Mouse (Mus musculus): Measurements from ENCODE around the gene Slc9a2.

Slc9a2 gene

DNA sequence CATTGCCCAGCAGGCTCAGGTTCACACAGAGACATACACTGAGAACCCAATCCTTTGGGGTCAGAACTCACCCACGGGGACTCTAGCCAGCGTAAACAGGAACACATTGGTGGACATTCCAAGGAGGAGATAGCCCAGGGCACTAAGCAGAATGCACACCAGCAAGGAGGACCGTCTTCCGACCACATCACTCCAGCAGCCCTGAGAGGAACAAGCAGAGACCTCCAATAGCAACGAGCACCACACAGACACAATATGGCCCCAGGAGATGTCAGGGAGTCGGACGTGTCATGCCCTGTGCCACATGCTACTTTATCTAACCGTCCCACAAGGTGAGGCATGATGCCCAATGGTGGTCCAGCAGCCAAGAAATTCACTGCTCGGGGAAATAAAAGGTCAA lies 103.9 kb downstream of the Slc9a2 start:
- no peak for DNase-seq (ENCODE audit: extremely low spot score, low read depth, low spot score)

- no peak for DNase-seq (ENCODE audit: extremely low spot score, low read depth, low spot score)
Measured at GRCm38 (mm10) chr1:40785876-40786445, 105.6 kb downstream of the Slc9a2 start.

DNA sequence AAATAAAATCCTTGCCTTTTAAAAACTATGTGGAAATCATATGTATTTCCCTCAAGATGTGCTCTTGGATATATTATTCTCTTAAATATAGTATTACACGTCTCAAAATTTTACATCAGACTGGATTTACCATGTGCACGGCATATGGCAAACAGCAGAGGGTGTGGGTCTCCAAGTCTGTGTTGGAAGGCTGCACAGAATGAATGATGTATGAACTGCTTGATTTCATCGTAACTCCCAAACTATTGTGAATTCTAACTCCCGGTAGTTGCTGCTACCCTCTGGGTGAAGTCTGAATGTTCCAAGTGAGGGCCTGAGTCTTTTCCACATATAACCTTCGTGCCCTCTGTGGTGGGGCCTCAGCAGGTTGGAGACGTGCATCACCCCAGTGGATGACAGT lies 108.6 kb downstream of the Slc9a2 start:
- DNase-seq (ENCODE audit: extremely low spot score, low read depth, low spot score): no peak

DNA sequence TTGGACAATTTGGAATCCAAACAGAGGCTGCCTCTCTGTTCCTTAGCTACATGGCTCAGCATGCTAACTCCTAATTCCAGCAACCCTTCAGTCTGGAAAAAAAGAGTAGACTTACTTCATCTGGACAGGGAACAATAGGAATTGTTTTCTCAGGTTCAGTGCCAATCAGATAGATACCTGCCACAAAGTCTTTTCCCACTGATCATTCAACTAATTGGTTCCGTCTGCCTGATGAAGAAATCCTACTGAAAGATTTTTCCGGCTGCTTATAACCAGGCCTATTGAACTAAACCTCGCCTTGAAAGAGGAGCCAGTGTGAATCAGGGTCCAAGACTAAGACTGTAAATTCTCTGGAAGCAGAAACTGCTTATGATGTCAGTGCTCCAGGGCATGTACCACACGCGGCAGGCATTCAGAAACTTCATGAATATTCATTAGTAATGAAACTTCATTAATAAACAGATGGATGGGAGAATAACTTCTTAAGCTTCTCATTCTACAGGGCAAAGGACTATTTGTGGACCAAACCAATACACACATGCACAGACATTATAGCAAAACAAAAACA lies 109.4 kb downstream of the Slc9a2 start:
- peak; percentile 1 for DNase-seq (ENCODE audit: extremely low spot score, low read depth, low spot score)

- DNase-seq (ENCODE audit: extremely low spot score, low read depth, low spot score): peak; percentile 3
Measured at GRCm38 (mm10) chr1:40790324-40791141, 110.2 kb downstream of the Slc9a2 start, which contains the start of gene Mfsd9. TSS of gene Mfsd9 (minus strand) at chr1:40790687.

- no peak for DNase-seq (ENCODE audit: extremely low spot score, low read depth, low spot score)
Measured at GRCm38 (mm10) chr1:40795508-40795907, 115.1 kb downstream of the Slc9a2 start.

- no peak for DNase-seq (ENCODE audit: extremely low spot score, low read depth, low spot score)
Measured at GRCm38 (mm10) chr1:40797348-40797747, 117.0 kb downstream of the Slc9a2 start.

- DNase-seq (ENCODE audit: extremely low spot score, low read depth, low spot score): no peak
Measured at GRCm38 (mm10) chr1:40799121-40799520, 118.7 kb downstream of the Slc9a2 start.

DNA sequence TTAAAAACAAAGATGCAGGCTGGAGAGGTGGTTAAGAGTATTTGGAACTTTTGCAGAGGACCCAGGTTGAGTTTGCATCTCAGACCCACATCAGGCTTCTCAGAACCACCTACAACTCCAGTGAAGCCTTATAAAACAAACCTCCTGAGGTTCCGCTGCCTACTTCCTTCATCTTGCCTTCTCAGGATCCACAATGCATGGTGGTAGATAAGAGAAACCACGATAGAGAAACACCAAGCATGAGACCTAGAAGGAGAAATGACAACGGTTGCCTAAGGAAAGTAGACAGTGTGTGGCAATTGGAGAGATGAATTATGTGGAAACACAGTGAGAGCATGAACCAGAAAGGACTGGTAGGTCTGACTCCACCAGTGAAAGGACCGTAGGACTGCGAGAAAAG lies 120.5 kb downstream of the Slc9a2 start:
- DNase-seq (ENCODE audit: extremely low spot score, low read depth, low spot score): no peak

DNA sequence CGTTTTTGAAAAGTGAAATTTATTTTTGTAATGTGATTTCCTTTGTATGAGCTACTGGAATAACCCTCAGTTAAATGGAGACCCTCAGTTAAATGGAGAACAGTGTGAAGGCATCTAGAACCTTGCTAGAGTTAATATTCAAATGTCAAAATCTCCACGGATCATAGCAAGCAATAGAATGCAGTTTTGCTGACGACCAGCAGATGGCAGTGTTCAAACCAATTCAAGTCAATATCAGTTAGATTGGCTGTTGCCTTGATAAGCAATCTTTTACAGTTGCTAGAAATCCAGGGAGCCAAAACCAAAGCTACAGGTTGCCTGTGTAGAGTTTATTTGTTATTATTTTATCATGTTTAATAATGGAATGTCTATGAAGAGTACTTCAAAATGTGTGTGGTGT lies 122.4 kb downstream of the Slc9a2 start:
- no peak for DNase-seq (ENCODE audit: extremely low spot score, low read depth, low spot score)

- DNase-seq (ENCODE audit: extremely low spot score, low read depth, low spot score): no peak
Measured at GRCm38 (mm10) chr1:40804118-40804517, 123.7 kb downstream of the Slc9a2 start.

- DNase-seq (ENCODE audit: extremely low spot score, low read depth, low spot score): no peak
Measured at GRCm38 (mm10) chr1:40805351-40805750, 125.0 kb downstream of the Slc9a2 start, which contains the start of gene Tmem182. TSS of gene Tmem182 (plus strand) at chr1:40805601.

GRCm38 (mm10) chr1:40805891-40806290 lies 125.5 kb downstream of the Slc9a2 start:
- DNase-seq (ENCODE audit: extremely low spot score, low read depth, low spot score): no peak

DNA sequence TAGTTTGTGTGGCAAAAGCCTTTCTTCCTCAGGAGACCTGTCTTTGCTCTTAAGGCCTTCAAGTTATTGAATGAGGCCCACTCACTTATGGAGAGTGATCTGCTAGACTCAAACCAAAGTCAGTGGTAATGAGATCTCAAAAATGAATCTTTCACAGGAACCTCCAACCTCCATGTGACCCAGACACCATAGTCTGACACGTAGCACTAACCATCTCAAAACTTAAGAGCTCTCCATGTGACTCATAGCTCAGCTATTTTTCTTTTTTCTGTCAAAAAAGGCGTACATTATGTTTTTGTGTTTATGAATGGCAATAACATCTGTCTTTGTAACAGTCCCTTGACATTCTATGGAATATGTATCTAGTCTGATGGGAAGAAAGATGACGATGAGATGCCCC lies 128.3 kb downstream of the Slc9a2 start:
- DNase-seq (ENCODE audit: extremely low spot score, low read depth, low spot score): no peak

DNA sequence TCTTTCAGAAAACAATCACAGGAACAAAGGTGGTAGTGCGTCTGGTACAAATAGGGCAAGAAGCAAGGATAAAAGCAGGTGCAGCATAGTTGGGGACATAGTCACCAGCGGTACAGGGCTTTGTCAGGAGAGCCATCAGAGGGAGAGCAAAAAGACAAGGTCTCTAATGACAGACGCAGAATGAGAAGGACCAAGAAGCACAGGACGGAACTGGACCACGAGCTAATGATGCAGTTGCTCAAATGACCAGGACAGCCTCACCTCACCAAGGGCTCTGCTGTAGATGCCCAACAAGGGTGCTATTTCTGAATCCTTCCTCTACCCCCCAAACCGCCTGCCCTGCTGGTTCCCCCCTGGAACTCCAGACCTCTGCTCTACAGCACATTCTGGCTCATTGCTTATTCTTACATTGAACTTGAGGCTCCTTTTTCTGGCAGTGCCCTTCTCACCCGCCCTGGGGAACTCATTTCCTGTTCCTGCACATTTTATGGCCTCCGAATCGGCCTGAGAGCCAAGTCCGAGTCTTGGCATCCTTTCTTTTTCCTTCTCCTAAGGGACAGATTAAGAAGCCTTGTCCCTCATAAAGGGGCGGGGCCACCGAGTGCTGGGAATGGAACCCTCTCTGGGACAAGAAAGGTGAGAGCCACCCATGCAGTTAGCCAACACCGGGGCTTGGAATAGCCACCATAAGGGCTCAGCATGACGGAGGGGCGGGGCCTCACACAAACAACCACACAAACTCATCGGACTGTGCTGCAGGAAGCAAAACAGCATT lies 134.9 kb downstream of the Slc9a2 start:
- no peak for DNase-seq (ENCODE audit: extremely low spot score, low read depth, low spot score)
